Mouse (Mus musculus) CH12.LX (cell line): Measurements from ENCODE around the gene Plekhb1.
A peak's percentile ranks its signal among the peaks of the same experiment; 100 is the strongest.

Experiments
- CTCF ChIP-seq, 2 experiments: IDR thresholded peaks in 1 of 2; conservative IDR thresholded peaks in 1 of 2; 2 replicates each; pipeline ENCODE4 v1.5.1; 2011 to 2012; ENCODE audit warnings: low read depth in 2 of 2, low read length in 2 of 2, improper control_type of control experiment in 1 of 2, inconsistent platforms in 1 of 2, mild to moderate bottlenecking in 1 of 2, moderate library complexity in 1 of 2
- E2F4 ChIP-seq: IDR thresholded peaks from 2 replicates; pipeline ENCODE4 v1.6.1; 2011; ENCODE audit warnings: low read depth, low read length, improper control_type of control experiment; ENCODE audit not compliant: insufficient replicate concordance
- EP300 ChIP-seq: IDR thresholded peaks from 2 replicates; pipeline ENCODE4 v1.6.1; 2011; ENCODE audit warnings: low read length, improper control_type of control experiment
- IRF4 ChIP-seq: IDR thresholded peaks from 2 replicates; pipeline ENCODE4 v1.6.1; 2014; ENCODE audit warnings: low read depth, mild to moderate bottlenecking, inconsistent platforms, low read length, improper control_type of control experiment
- JUN ChIP-seq: IDR thresholded peaks from 2 replicates; pipeline ENCODE4 v1.6.1; 2011; ENCODE audit warnings: low read depth, mild to moderate bottlenecking, low read length, improper control_type of control experiment, moderate library complexity; ENCODE audit not compliant: insufficient read depth
- MAZ ChIP-seq: IDR thresholded peaks from 2 replicates; pipeline ENCODE4 v1.6.1; 2012; ENCODE audit warnings: low read depth, mild to moderate bottlenecking, inconsistent platforms, low read length, improper control_type of control experiment, moderate library complexity
- NELFE ChIP-seq: IDR thresholded peaks from 2 replicates; pipeline ENCODE4 v1.6.1; 2011; ENCODE audit warnings: low read depth, low read length, improper control_type of control experiment
- SIN3A ChIP-seq: IDR thresholded peaks from 2 replicates; pipeline ENCODE4 v1.6.1; 2012; ENCODE audit warnings: low read length, improper control_type of control experiment, inconsistent platforms
- USF1 ChIP-seq: IDR thresholded peaks from 2 replicates; pipeline ENCODE4 v1.6.1; 2014; ENCODE audit warnings: low read depth, mild to moderate bottlenecking, inconsistent platforms, low read length, improper control_type of control experiment
- ZC3H11A ChIP-seq: IDR thresholded peaks from 2 replicates; pipeline ENCODE4 v1.6.1; 2012; ENCODE audit warnings: low read depth, mild to moderate bottlenecking, inconsistent platforms, low read length, improper control_type of control experiment
- ZNF384 ChIP-seq: IDR thresholded peaks from 2 replicates; pipeline ENCODE4 v1.6.1; 2012; ENCODE audit warnings: low read depth, low read length, improper control_type of control experiment, inconsistent platforms

- TF ChIP-seq IRF4 (no peak), NELFE (no peak), JUN (no peak), SIN3A (no peak), MAZ (no peak), CTCF (conservative IDR thresholded peaks at IDR 0.05 in 1 of 2, IDR thresholded peaks at IDR 0.05 in 1 of 2; ENCODE audit: low read depth in 2 of 2, low read length in 2 of 2) (peak; percentile 30 to 56; a peak in 3 of 4 replicates), ZNF384 (no peak), E2F4 (no peak), USF1 (no peak), ZC3H11A (no peak), EP300 (no peak)
Measured at GRCm38 (mm10) chr7:100622277-100622676, 39.9 kb downstream of the Plekhb1 start.
